8 mouse cellular contexts compared by ENCODE assay signal in genomic region chr12:102779452-102779851, GRCm38 (mm10). TPM values are rescaled to one million over a fixed set of nuclear protein-coding genes. Genes with fewer than 3 reads are reported as not detected.
A peak's percentile ranks its signal among the peaks of the same experiment; 100 is the strongest.
DNase-seq lines count a peak whose midpoint lies in the region; ATAC-seq and TF ChIP-seq lines count a peak whose summit lies in the region.

No protein-coding gene starts in this region.

- no peaks in the 10 kb centered on the region for H3K4me1 ChIP-seq in forebrain, embryonic 14.5 days (ENCODE audit: control insufficient read depth, insufficient read depth, low read length)
- peaks cover 2% of the 10 kb centered on the region; the same call in 1 of the 2 replicates for H3K4me1 ChIP-seq in forebrain, embryonic 13.5 days
- H3K4me1 ChIP-seq in thymus, adult 2 months (replicated peaks; ENCODE audit: control insufficient read depth, insufficient read depth, low read length) = peaks cover 22% of the 10 kb centered on the region
- no peaks in the 10 kb centered on the region for H3K4me1 ChIP-seq in liver, adult 2 months (ENCODE audit: control insufficient read depth, insufficient read depth, low read length)
- no peaks in the 10 kb centered on the region for H3K4me1 ChIP-seq in limb, embryonic 10.5 days

- peak; percentile 14 for DNase-seq in forebrain, embryonic 14.5 days (ENCODE audit: low spot score)
- peak; percentile 49 for DNase-seq in thymus, postnatal 4 days
- no peak for DNase-seq in thymus, adult 2 months
- DNase-seq in liver, adult 2 months (ENCODE audit: extremely low read depth, low read depth, low spot score) = no peak
- DNase-seq in limb, embryonic 10.5 days (ENCODE audit: low spot score) = no peak
- no peak for DNase-seq in urinary bladder, postnatal 4 days (ENCODE audit: low spot score in 2 of 2)
- DNase-seq in urinary bladder, postnatal 14 days (ENCODE audit: low spot score) = no peak

- no peaks in the 10 kb centered on the region for H3K27me3 ChIP-seq in forebrain, embryonic 14.5 days (replicated peaks; ENCODE audit: control insufficient read depth, insufficient read depth, low read length)
- no peaks in the 10 kb centered on the region for H3K27me3 ChIP-seq in forebrain, embryonic 13.5 days
- no peaks in the 10 kb centered on the region for H3K27me3 ChIP-seq in thymus, adult 2 months (ENCODE audit: control insufficient read depth, insufficient read depth, low read length)
- no peaks in the 10 kb centered on the region for H3K27me3 ChIP-seq in liver, adult 2 months (ENCODE audit: control insufficient read depth, insufficient read depth, low read length)
- no peaks in the 10 kb centered on the region for H3K27me3 ChIP-seq in limb, embryonic 10.5 days (ENCODE audit: low read depth, poor library complexity, severe bottlenecking)

- no peak overlapping the region for H3K4me2 ChIP-seq in forebrain, embryonic 14.5 days (ENCODE audit: low read length)
- no peak overlapping the region for H3K4me2 ChIP-seq in forebrain, embryonic 13.5 days

- H3K4me3 ChIP-seq in forebrain, embryonic 14.5 days (ENCODE audit: low read depth, low read length) = no peak overlapping the region
- no peak overlapping the region for H3K4me3 ChIP-seq in forebrain, embryonic 13.5 days
- H3K4me3 ChIP-seq in thymus, adult 2 months (ENCODE audit: control insufficient read depth, insufficient read depth, low read length) = no peak overlapping the region
- no peak overlapping the region for H3K4me3 ChIP-seq in liver, adult 2 months (ENCODE audit: insufficient read depth, low read depth, low read length)
- no peak overlapping the region for H3K4me3 ChIP-seq in limb, embryonic 10.5 days

- H3K9ac ChIP-seq in forebrain, embryonic 14.5 days (ENCODE audit: low read length) = no peak overlapping the region
- no peak overlapping the region for H3K9ac ChIP-seq in forebrain, embryonic 13.5 days
- H3K9ac ChIP-seq in liver, adult 2 months (ENCODE audit: low read depth, low read length) = no peak overlapping the region

- ATAC-seq in forebrain, embryonic 14.5 days = no peak
- no peak for ATAC-seq in forebrain, embryonic 13.5 days

- H3K36me3 ChIP-seq in forebrain, embryonic 14.5 days (ENCODE audit: control insufficient read depth, insufficient read depth, low read length) = peaks cover 51% of the 10 kb centered on the region
- H3K36me3 ChIP-seq in forebrain, embryonic 13.5 days (ENCODE audit: poor library complexity, severe bottlenecking) = peaks cover 57% of the 10 kb centered on the region
- peaks cover 20% of the 10 kb centered on the region for H3K36me3 ChIP-seq in thymus, adult 2 months (ENCODE audit: control insufficient read depth, insufficient read depth, low read length)
- peaks cover 15% of the 10 kb centered on the region for H3K36me3 ChIP-seq in liver, adult 2 months (ENCODE audit: control insufficient read depth, insufficient read depth, low read length)
- peaks cover 62% of the 10 kb centered on the region for H3K36me3 ChIP-seq in limb, embryonic 10.5 days

- H3K79me2 ChIP-seq in liver, adult 2 months (ENCODE audit: control insufficient read depth, insufficient read depth, low read length) = no peaks in the 10 kb centered on the region

- no peaks in the 10 kb centered on the region for H3K9me3 ChIP-seq in forebrain, embryonic 14.5 days (replicated peaks; ENCODE audit: control insufficient read depth, low read length)
- H3K9me3 ChIP-seq in forebrain, embryonic 13.5 days (replicated peaks) = no peaks in the 10 kb centered on the region
- H3K9me3 ChIP-seq in limb, embryonic 10.5 days (replicated peaks) = no peaks in the 10 kb centered on the region

- TF ChIP-seq POLR2A in thymus, adult 2 months (IDR thresholded peaks at IDR 0.05; ENCODE audit: control insufficient read depth, extremely low read depth, insufficient read depth, low read length, poor library complexity) = no peak
- no peak for TF ChIP-seq POLR2A in liver, adult 2 months (IDR thresholded peaks at IDR 0.05; ENCODE audit: extremely low read depth, insufficient read depth, low read length)

- TF ChIP-seq CTCF in thymus, adult 2 months (IDR thresholded peaks at IDR 0.05; ENCODE audit: borderline replicate concordance, control insufficient read depth, extremely low read depth, insufficient read depth, low read length, poor library complexity) = no peak
- TF ChIP-seq CTCF in liver, adult 2 months (IDR thresholded peaks at IDR 0.05; ENCODE audit: low read depth, low read length) = peak; percentile 4; the same call in 1 of the 2 replicates

- no peak overlapping the region for H3K27ac ChIP-seq in forebrain, embryonic 14.5 days (ENCODE audit: low read depth, low read length)
- H3K27ac ChIP-seq in forebrain, embryonic 13.5 days = no peak overlapping the region
- H3K27ac ChIP-seq in thymus, adult 2 months (ENCODE audit: control insufficient read depth, insufficient read depth, low read length) = no peak overlapping the region
- H3K27ac ChIP-seq in liver, adult 2 months (replicated peaks; ENCODE audit: insufficient read depth, low read depth, low read length) = no peak overlapping the region
- H3K27ac ChIP-seq in limb, embryonic 10.5 days = no peak overlapping the region

- WGBS in forebrain, embryonic 14.5 days = 51% methylated on average over 3 of the region's 3 CpGs
- WGBS in forebrain, embryonic 13.5 days = 55% methylated on average over 3 of the region's 3 CpGs
- WGBS in thymus, adult 2 months = 95% methylated on average over 3 of the region's 3 CpGs
- 59% methylated on average over 3 of the region's 3 CpGs for WGBS in liver, adult 2 months
- WGBS in limb, embryonic 10.5 days = 47% methylated on average over 3 of the region's 3 CpGs

RNA-seq across cellular contexts. Expression of gene Gm20604, which starts 21.0 kb away (rescaled TPM):
- polyA plus RNA-seq in forebrain, embryonic 14.5 days (2014; fragmentation: Nextera tagmentation; extraction: Ambion mirVana) = 40.4 and 41.3 TPM in 2 replicates
- 32.6 and 34.3 TPM in 2 replicates for polyA plus RNA-seq in forebrain, embryonic 13.5 days (2015; fragmentation: Nextera tagmentation; extraction: Ambion mirVana)
- polyA plus RNA-seq in thymus, adult 2 months (2012; rRNA removed) = 3.6 and 4.2 TPM in 2 replicates
- 1.5 and 1.8 TPM in 2 replicates for total RNA-seq in liver, adult 2 months (2014; rRNA removed)
- 0.94 and 1.1 TPM in 2 replicates for polyA plus RNA-seq in liver, adult 2 months (2012; rRNA removed)
- 29.5 and 33.8 TPM in 2 replicates for polyA plus RNA-seq in limb, embryonic 10.5 days (2016; fragmentation: Nextera tagmentation; extraction: Ambion mirVana)

RNA-seq across cellular contexts. Expression of gene Ubr7, which starts 21.7 kb away (rescaled TPM):
- polyA plus RNA-seq in forebrain, embryonic 14.5 days (2014; fragmentation: Nextera tagmentation; extraction: Ambion mirVana) = 53.0 and 58.2 TPM in 2 replicates
- 48.6 and 53.6 TPM in 2 replicates for polyA plus RNA-seq in forebrain, embryonic 13.5 days (2015; fragmentation: Nextera tagmentation; extraction: Ambion mirVana)
- 28.7 and 29.0 TPM in 2 replicates for polyA plus RNA-seq in thymus, adult 2 months (2012; rRNA removed)
- 15.1 and 15.3 TPM in 2 replicates for total RNA-seq in liver, adult 2 months (2014; rRNA removed)
- 6.0 and 6.5 TPM in 2 replicates for polyA plus RNA-seq in liver, adult 2 months (2012; rRNA removed)
- polyA plus RNA-seq in limb, embryonic 10.5 days (2016; fragmentation: Nextera tagmentation; extraction: Ambion mirVana) = 55.8 and 56.5 TPM in 2 replicates

RNA-seq across cellular contexts. Expression of gene Gon7, which starts 21.8 kb away (rescaled TPM):
- polyA plus RNA-seq in forebrain, embryonic 14.5 days (2014; fragmentation: Nextera tagmentation; extraction: Ambion mirVana) = 30.6 and 36.6 TPM in 2 replicates
- 48.1 and 54.9 TPM in 2 replicates for polyA plus RNA-seq in forebrain, embryonic 13.5 days (2015; fragmentation: Nextera tagmentation; extraction: Ambion mirVana)
- polyA plus RNA-seq in thymus, adult 2 months (2012; rRNA removed) = 19.4 and 25.0 TPM in 2 replicates
- total RNA-seq in liver, adult 2 months (2014; rRNA removed) = 5.0 and 5.6 TPM in 2 replicates
- polyA plus RNA-seq in liver, adult 2 months (2012; rRNA removed) = 11.3 and 11.5 TPM in 2 replicates
- 46.1 and 52.2 TPM in 2 replicates for polyA plus RNA-seq in limb, embryonic 10.5 days (2016; fragmentation: Nextera tagmentation; extraction: Ambion mirVana)

RNA-seq across cellular contexts. Expression of gene Gm28051, which starts 21.9 kb away (rescaled TPM):
- not detected in 2 replicates for polyA plus RNA-seq in forebrain, embryonic 14.5 days (2014; fragmentation: Nextera tagmentation; extraction: Ambion mirVana)
- not detected in 2 replicates for polyA plus RNA-seq in forebrain, embryonic 13.5 days (2015; fragmentation: Nextera tagmentation; extraction: Ambion mirVana)
- polyA plus RNA-seq in thymus, adult 2 months (2012; rRNA removed) = not detected in 2 replicates
- total RNA-seq in liver, adult 2 months (2014; rRNA removed) = not detected in 2 replicates
- not detected in 2 replicates for polyA plus RNA-seq in liver, adult 2 months (2012; rRNA removed)
- not detected in 2 replicates for polyA plus RNA-seq in limb, embryonic 10.5 days (2016; fragmentation: Nextera tagmentation; extraction: Ambion mirVana)

RNA-seq across cellular contexts. Expression of gene Tmem251, which starts 35.9 kb away (rescaled TPM):
- polyA plus RNA-seq in forebrain, embryonic 14.5 days (2014; fragmentation: Nextera tagmentation; extraction: Ambion mirVana) = 12.3 and 14.2 TPM in 2 replicates
- polyA plus RNA-seq in forebrain, embryonic 13.5 days (2015; fragmentation: Nextera tagmentation; extraction: Ambion mirVana) = 12.4 and 14.3 TPM in 2 replicates
- polyA plus RNA-seq in thymus, adult 2 months (2012; rRNA removed) = 4.2 and 4.4 TPM in 2 replicates
- 1.8 and 2.0 TPM in 2 replicates for total RNA-seq in liver, adult 2 months (2014; rRNA removed)
- 1.2 and 1.6 TPM in 2 replicates for polyA plus RNA-seq in liver, adult 2 months (2012; rRNA removed)
- polyA plus RNA-seq in limb, embryonic 10.5 days (2016; fragmentation: Nextera tagmentation; extraction: Ambion mirVana) = 11.7 TPM in 2 replicates

Comparison
In these comparisons a context has a peak if more than half of its experiments do, and no peak if none do; other contexts are left out.
1. DNase-seq: peak in forebrain, embryonic 14.5 days (single experiment) and thymus, postnatal 4 days (single experiment); none in thymus, adult 2 months (single experiment), liver, adult 2 months (single experiment), limb, embryonic 10.5 days (single experiment), urinary bladder, postnatal 4 days (0 of 2) and urinary bladder, postnatal 14 days (single experiment).